Comparison of ENCODE assay signal across 10 mouse cellular contexts in genomic region chr19:40586908-40587307, GRCm38 (mm10). TPM values are rescaled to one million over a fixed set of nuclear protein-coding genes. Genes with fewer than 3 reads are reported as not detected.
DNase-seq lines count a peak whose midpoint lies in the region; ATAC-seq lines count a peak whose summit lies in the region.
"Had no signal": no experiment of that assay in that cellular context is flagged by ENCODE, and none has a peak within 500 bp of the region (broad histone marks: within the 10 kb centered on the region; RNA-seq: fewer than 3 reads in every experiment).

No protein-coding gene starts in this region.

- peaks cover 2% of the 10 kb centered on the region; the same call in 1 of the 2 replicates for H3K36me3 ChIP-seq in heart, embryonic 11.5 days (ENCODE audit: control insufficient read depth, insufficient read depth, low read length)
- H3K36me3 ChIP-seq in embryonic facial prominence, embryonic 13.5 days, result peaks cover 26% of the 10 kb centered on the region
- 0 out of 2 replicates have a peak, but pooled peaks cover 5% of the 10 kb centered on the region for H3K36me3 ChIP-seq in intestine, embryonic 16.5 days (ENCODE audit: control insufficient read depth, insufficient read depth, low read length)
- 0 out of 2 replicates have a peak, but pooled peaks cover 2% of the 10 kb centered on the region for H3K36me3 ChIP-seq in midbrain, embryonic 15.5 days (replicated peaks)

- no peaks in the 10 kb centered on the region for H3K27me3 ChIP-seq in heart, embryonic 11.5 days (ENCODE audit: control insufficient read depth, insufficient read depth, low read length)
- no peaks in the 10 kb centered on the region for H3K27me3 ChIP-seq in embryonic facial prominence, embryonic 13.5 days
- H3K27me3 ChIP-seq in intestine, embryonic 16.5 days (replicated peaks; ENCODE audit: control insufficient read depth, insufficient read depth, low read length), result no peaks in the 10 kb centered on the region
- no peaks in the 10 kb centered on the region for H3K27me3 ChIP-seq in midbrain, embryonic 15.5 days (replicated peaks)

- no peaks in the 10 kb centered on the region for H3K9me3 ChIP-seq in heart, embryonic 11.5 days (replicated peaks; ENCODE audit: control insufficient read depth, low read length)
- no peaks in the 10 kb centered on the region for H3K9me3 ChIP-seq in embryonic facial prominence, embryonic 13.5 days
- no peaks in the 10 kb centered on the region for H3K9me3 ChIP-seq in intestine, embryonic 16.5 days (ENCODE audit: control insufficient read depth, low read length)
- no peaks in the 10 kb centered on the region for H3K9me3 ChIP-seq in midbrain, embryonic 15.5 days

- H3K4me2 ChIP-seq in heart, embryonic 11.5 days, result peak overlapping the region; percentile 85
- peak overlapping the region; percentile 82 for H3K4me2 ChIP-seq in embryonic facial prominence, embryonic 13.5 days
- H3K4me2 ChIP-seq in intestine, embryonic 16.5 days (ENCODE audit: low read depth, low read length), result peak overlapping the region; percentile 75
- H3K4me2 ChIP-seq in midbrain, embryonic 15.5 days, result peak overlapping the region; percentile 74

- WGBS in heart, embryonic 11.5 days (ENCODE audit: insufficient replicate concordance), result 46% methylated on average over 7 of the region's 7 CpGs
- 48% methylated on average over 7 of the region's 7 CpGs for WGBS in embryonic facial prominence, embryonic 13.5 days
- 47% methylated on average over 7 of the region's 7 CpGs for WGBS in intestine, embryonic 16.5 days
- WGBS in midbrain, embryonic 15.5 days, result 61% methylated on average over 7 of the region's 7 CpGs

- H3K27ac ChIP-seq in heart, embryonic 11.5 days (ENCODE audit: low read depth, low read length), result no peak overlapping the region
- H3K27ac ChIP-seq in embryonic facial prominence, embryonic 13.5 days, result no peak overlapping the region
- H3K27ac ChIP-seq in intestine, embryonic 16.5 days (ENCODE audit: low read length), result peak overlapping the region; percentile 92
- no peak overlapping the region for H3K27ac ChIP-seq in midbrain, embryonic 15.5 days
- H3K27ac ChIP-seq: layer of hippocampus, adult 2 months had no signal

- intact Hi-C loops in heart, postnatal 25 days (cut with DNase I), result no loop called here
- intact Hi-C loops in left cerebral cortex, postnatal 10 days (cut with DNase I), result no loop called here

- H3K4me3 ChIP-seq in heart, embryonic 11.5 days (ENCODE audit: low read depth, low read length), result peak overlapping the region; percentile 66
- peak overlapping the region; percentile 81 for H3K4me3 ChIP-seq in embryonic facial prominence, embryonic 13.5 days
- peak overlapping the region; percentile 79 for H3K4me3 ChIP-seq in intestine, embryonic 16.5 days (ENCODE audit: low read length)
- peak overlapping the region; percentile 52 for H3K4me3 ChIP-seq in midbrain, embryonic 15.5 days

- peaks cover 15% of the 10 kb centered on the region for H3K4me1 ChIP-seq in heart, embryonic 11.5 days (ENCODE audit: control insufficient read depth, insufficient read depth, low read length)
- peaks cover 17% of the 10 kb centered on the region for H3K4me1 ChIP-seq in embryonic facial prominence, embryonic 13.5 days
- H3K4me1 ChIP-seq in intestine, embryonic 16.5 days (ENCODE audit: control insufficient read depth, insufficient read depth, low read length), result peaks cover 15% of the 10 kb centered on the region
- H3K4me1 ChIP-seq in midbrain, embryonic 15.5 days, result peaks cover 21% of the 10 kb centered on the region

- H3K9ac ChIP-seq in heart, embryonic 11.5 days (ENCODE audit: low read depth, low read length), result no peak overlapping the region
- peak overlapping the region; percentile 84 for H3K9ac ChIP-seq in embryonic facial prominence, embryonic 13.5 days
- H3K9ac ChIP-seq in intestine, embryonic 16.5 days (ENCODE audit: low read depth, low read length), result peak overlapping the region; percentile 83
- H3K9ac ChIP-seq in midbrain, embryonic 15.5 days, result peak overlapping the region; percentile 62; the same call in 1 of the 2 replicates

- no peak for ATAC-seq in heart, embryonic 11.5 days (replicated peaks; ENCODE audit: insufficient number of reproducible peaks, low FRiP score, low TSS enrichment)
- no peak for ATAC-seq in embryonic facial prominence, embryonic 13.5 days (ENCODE audit: insufficient number of reproducible peaks, insufficient read depth, low FRiP score, low TSS enrichment, low read depth)
- no peak for ATAC-seq in intestine, embryonic 16.5 days
- no peak for ATAC-seq in midbrain, embryonic 15.5 days (replicated peaks)

- DNase-seq in heart, postnatal 25 days (ENCODE audit: low spot score), result no peak
- no peak for DNase-seq in left cerebral cortex, postnatal 10 days (ENCODE audit: extremely low spot score in 1 of 2, low spot score in 2 of 2)
- DNase-seq in embryo, embryonic 11 days, result no peak
- DNase-seq in kidney, postnatal 10 days, result no peak
- DNase-seq: adrenal gland, adult 2 months had no signal

RNA-seq across cellular contexts. Expression of gene Aldh18a1, which starts 1.4 kb away (rescaled TPM):
- 38.9 and 42.9 TPM in 2 replicates for polyA plus RNA-seq in heart, embryonic 11.5 days (2014; fragmentation: Nextera tagmentation; extraction: Ambion mirVana)
- 1 to 10 TPM; 7.0 to 7.3 TPM for total RNA-seq in heart, postnatal 25 days (2021)
- polyA plus RNA-seq in embryonic facial prominence, embryonic 13.5 days (2015; fragmentation: Nextera tagmentation; extraction: Ambion mirVana), result 73.4 and 75.1 TPM in 2 replicates
- polyA plus RNA-seq in intestine, embryonic 16.5 days (2015; fragmentation: Nextera tagmentation; extraction: Ambion mirVana), result 299 and 355 TPM in 2 replicates
- polyA plus RNA-seq in midbrain, embryonic 15.5 days (2015; fragmentation: Nextera tagmentation; extraction: Ambion mirVana), result 60.5 and 63.8 TPM in 2 replicates
- 10 to 100 TPM; 25.6 to 28.5 TPM for total RNA-seq in left cerebral cortex, postnatal 10 days (2021)

RNA-seq across cellular contexts. Expression of gene Tctn3, which starts 25.1 kb away (rescaled TPM):
- polyA plus RNA-seq in heart, embryonic 11.5 days (2014; fragmentation: Nextera tagmentation; extraction: Ambion mirVana), result 7.6 and 10.3 TPM in 2 replicates
- 1 to 10 TPM; 6.3 to 8.9 TPM for total RNA-seq in heart, postnatal 25 days (2021)
- 14.8 and 17.0 TPM in 2 replicates for polyA plus RNA-seq in embryonic facial prominence, embryonic 13.5 days (2015; fragmentation: Nextera tagmentation; extraction: Ambion mirVana)
- 10.6 and 11.7 TPM in 2 replicates for polyA plus RNA-seq in intestine, embryonic 16.5 days (2015; fragmentation: Nextera tagmentation; extraction: Ambion mirVana)
- polyA plus RNA-seq in midbrain, embryonic 15.5 days (2015; fragmentation: Nextera tagmentation; extraction: Ambion mirVana), result 15.5 and 15.6 TPM in 2 replicates
- total RNA-seq in left cerebral cortex, postnatal 10 days (2021), result 10 to 100 TPM; 25.9 to 28.5 TPM

RNA-seq across cellular contexts. Expression of gene Entpd1, which starts 25.3 kb away (rescaled TPM):
- 13.1 and 15.9 TPM in 2 replicates for polyA plus RNA-seq in heart, embryonic 11.5 days (2014; fragmentation: Nextera tagmentation; extraction: Ambion mirVana)
- 10 to 100 TPM; 29.9 to 30.3 TPM for total RNA-seq in heart, postnatal 25 days (2021)
- 7.5 and 12.5 TPM in 2 replicates for polyA plus RNA-seq in embryonic facial prominence, embryonic 13.5 days (2015; fragmentation: Nextera tagmentation; extraction: Ambion mirVana)
- polyA plus RNA-seq in intestine, embryonic 16.5 days (2015; fragmentation: Nextera tagmentation; extraction: Ambion mirVana), result 7.5 and 7.6 TPM in 2 replicates
- 8.8 and 9.5 TPM in 2 replicates for polyA plus RNA-seq in midbrain, embryonic 15.5 days (2015; fragmentation: Nextera tagmentation; extraction: Ambion mirVana)
- total RNA-seq in left cerebral cortex, postnatal 10 days (2021), result 10 to 100 TPM; 18.7 to 20.2 TPM
